Mouse (Mus musculus) C2C12 (cell line): ENCODE measurements at regions not wholly inside any gene's neighbourhood (a gene's known extent, or its start where the extent isn't known, plus 50 kb on each side); places are given as distances from the start of the nearest gene placed in this dataset.

Experiments
- CTCF ChIP-seq: IDR thresholded peaks from one replicate; pipeline ENCODE4 v1.5.1; 2011; ENCODE audit not compliant: control insufficient read depth, insufficient read depth, insufficient read length
- FOSL1 ChIP-seq: IDR thresholded peaks from one replicate; pipeline ENCODE4 v1.8.0; 2011; ENCODE audit warnings: mild to moderate bottlenecking, low read length; ENCODE audit not compliant: poor library complexity, insufficient read depth, severe bottlenecking
- MAX ChIP-seq: IDR thresholded peaks from one replicate; pipeline ENCODE4 v1.6.1; 2011; ENCODE audit warnings: mild to moderate bottlenecking, control low read depth
- MYOD1 ChIP-seq: IDR thresholded peaks from one replicate; pipeline ENCODE4 v1.6.1; 2011; ENCODE audit warnings: low read depth; ENCODE audit not compliant: control insufficient read depth, insufficient read length
- MYOG ChIP-seq: IDR thresholded peaks from one replicate; pipeline ENCODE4 v1.6.1; 2011; ENCODE audit not compliant: control insufficient read depth, insufficient read length; ENCODE audit errors: extremely low read depth
- USF1 ChIP-seq: IDR thresholded peaks from one replicate; pipeline ENCODE4 v1.6.1; 2011; ENCODE audit warnings: low read depth, mild to moderate bottlenecking, control low read depth, moderate library complexity

GRCm38 (mm10) chr7:145043455-145044149 lies 103.9 kb upstream of the Ccnd1 start:
- no peak for TF ChIP-seq CTCF
- TF ChIP-seq MYOD1 = no peak
- no peak for TF ChIP-seq FOSL1
- no peak for TF ChIP-seq MYOG
- TF ChIP-seq MAX = no peak
- no peak for TF ChIP-seq USF1
